Mouse (Mus musculus) neural tube, embryonic 12.5 days (tissue): ENCODE results near the gene Nags. TPM values are rescaled to one million over a fixed set of nuclear protein-coding genes. Genes with fewer than 3 reads are reported as not detected.
A peak's percentile ranks its signal among the peaks of the same experiment; 100 is the strongest.

Experiments used
- ATAC-seq: fragments of 200-750 bp; cut with Nextera tagmentation; 2 replicates; pipeline ENCODE4 v1.8.0; 2017; ENCODE audit warnings: low read depth, mild to moderate bottlenecking, moderate TSS enrichment, moderate library complexity; ENCODE audit not compliant: low FRiP score
- H3K27ac ChIP-seq: fragments of 300-500 bp; sonication (generic); 2 replicates; pipeline ENCODE4 v1.5.1; 2016
- H3K27me3 ChIP-seq: fragments of 300-500 bp; sonication (generic); replicated peaks from 2 replicates; pipeline ENCODE4 v1.6.1; 2016; ENCODE audit warnings: mild to moderate bottlenecking
- H3K36me3 ChIP-seq: fragments of 300-500 bp; sonication (generic); 2 replicates; pipeline ENCODE4 v1.6.1; 2016; ENCODE audit warnings: mild to moderate bottlenecking
- H3K4me1 ChIP-seq: fragments of 300-500 bp; sonication (generic); 2 replicates; pipeline ENCODE4 v1.6.1; 2016
- H3K4me2 ChIP-seq: fragments of 300-500 bp; sonication (generic); replicated peaks from 2 replicates; pipeline ENCODE4 v1.6.1; 2016; ENCODE audit warnings: mild to moderate bottlenecking
- H3K4me3 ChIP-seq: fragments of 300-500 bp; sonication (generic); 2 replicates; pipeline ENCODE4 v1.5.1; 2016
- H3K9ac ChIP-seq: fragments of 300-500 bp; sonication (generic); 2 replicates; pipeline ENCODE4 v1.6.1; 2016; ENCODE audit warnings: mild to moderate bottlenecking
- H3K9me3 ChIP-seq: fragments of 300-500 bp; sonication (generic); 2 replicates; pipeline ENCODE4 v1.6.1; 2016; ENCODE audit warnings: mild to moderate bottlenecking
- WGBS: fragments of 180-500 bp; shearing (Covaris S2); methylation state at CpG from one replicate; pipeline ENCODE4 v1.1.7; 2016; 5-methylcytosine and 5-hydroxymethylcytosine counted together
- polyA plus RNA-seq: library from polyadenylated mRNA; unstranded; fragments of >200 nt; fragmentation: Nextera tagmentation; extraction: Ambion mirVana; gene quantifications from 2 replicates; pipeline ENCODE4 v1.2.1, GENCODE M21; 2016

Gene Nags
- not detected in 2 replicates for polyA plus RNA-seq

DNA sequence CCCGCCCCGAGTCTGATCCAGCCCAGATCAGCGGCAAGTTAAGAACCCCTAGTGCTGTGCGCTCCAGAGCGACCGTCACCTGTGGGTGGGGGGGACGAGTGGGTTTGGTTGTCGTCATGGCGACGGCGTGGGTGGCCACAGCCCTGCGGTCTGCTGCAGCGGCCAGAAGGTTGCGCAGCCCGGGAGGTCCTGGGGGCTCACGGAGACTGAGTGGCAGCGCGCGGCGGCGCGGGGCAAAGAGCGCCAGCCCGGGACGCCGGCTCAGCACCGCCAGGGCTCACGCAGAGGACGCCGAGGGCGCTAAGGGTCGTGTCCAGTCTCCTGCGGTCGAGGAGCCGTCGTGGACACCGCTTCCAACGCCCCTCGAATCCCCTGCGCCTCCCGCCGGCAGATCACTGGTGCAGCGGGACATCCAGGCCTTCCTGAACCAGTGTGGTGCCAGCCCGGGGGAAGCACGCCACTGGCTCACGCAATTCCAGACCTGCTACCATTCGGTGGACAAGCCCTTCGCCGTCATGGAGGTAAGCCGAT is at the start of gene Nags:
Gene Nags (plus strand): TSS at position 43 of the 531 bp plus-strand sequence.
- no peak within 1 kb of the TSS for H3K27ac ChIP-seq
- peak within 1 kb of the TSS; percentile 51 for H3K4me2 ChIP-seq
- H3K36me3 ChIP-seq, result no peaks in the 10 kb centered on the region
- ATAC-seq, result no peak
- H3K27me3 ChIP-seq, result peaks cover 67% of the 10 kb centered on the region
- H3K4me3 ChIP-seq, result peak within 1 kb of the TSS; percentile 22; the same call in 1 of the 2 replicates
- 3% methylated on average over 50 of the region's 50 CpGs for WGBS
- H3K4me1 ChIP-seq, result peaks cover 15% of the 10 kb centered on the region; the same call in 1 of the 2 replicates
- no peaks in the 10 kb centered on the region for H3K9me3 ChIP-seq
- H3K9ac ChIP-seq, result 0 out of 2 replicates have a peak within 1 kb of the TSS, but pooled peaks have one; percentile 18

DNA sequence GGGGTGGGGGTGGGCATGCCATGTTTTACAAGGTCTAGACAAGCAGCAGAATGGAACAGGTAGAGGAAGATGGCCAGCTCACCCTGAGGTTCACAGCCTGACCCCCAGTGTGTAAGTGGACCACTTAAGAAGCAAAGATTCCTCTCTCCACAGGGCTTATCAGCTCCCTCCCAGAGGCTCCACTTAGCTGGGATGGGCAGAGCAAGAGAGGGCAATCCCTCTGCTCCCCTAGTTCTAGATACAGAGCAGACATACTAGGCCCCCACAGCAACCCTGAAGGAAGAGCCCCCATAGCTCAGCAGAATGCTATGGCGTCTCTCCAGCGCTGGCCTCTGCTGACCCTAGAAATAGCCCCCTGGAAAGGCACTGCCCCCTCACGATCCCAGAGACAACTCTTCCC is 49.6 kb upstream of the Nags start:
- Histone ChIP-seq H3K4me1 (0 out of 2 replicates have a peak, but pooled peaks cover 10% of the 10 kb centered on the region), H3K4me3 (no peak overlapping the region), H3K9me3 (no peaks in the 10 kb centered on the region), H3K36me3 (no peaks in the 10 kb centered on the region), H3K4me2 (no peak overlapping the region), H3K9ac (no peak overlapping the region), H3K27ac (no peak overlapping the region), H3K27me3 (peaks cover 10% of the 10 kb centered on the region)
- no peak for ATAC-seq
- 76% methylated on average over 3 of the region's 3 CpGs for WGBS

DNA sequence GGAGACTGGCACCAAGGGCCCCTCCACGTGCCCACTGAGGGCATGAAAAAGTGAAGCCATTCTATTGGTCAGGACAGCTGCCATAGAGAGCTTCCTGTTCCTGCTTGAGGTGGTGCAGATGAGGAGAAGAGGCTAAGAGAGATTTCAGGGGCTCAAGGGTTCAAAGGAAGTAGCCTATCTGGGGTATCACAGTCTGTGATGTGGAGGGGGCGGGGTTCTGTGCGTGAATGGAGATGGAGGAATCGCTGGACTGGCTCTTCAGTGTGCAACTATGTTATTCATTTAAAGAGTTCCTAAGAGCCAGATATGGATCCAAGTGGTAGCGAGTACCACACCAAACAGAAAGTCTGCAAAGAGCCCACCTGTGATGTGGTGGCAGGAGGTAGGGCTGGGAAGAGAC is 48.9 kb upstream of the Nags start:
- Histone ChIP-seq H3K4me1 (0 out of 2 replicates have a peak, but pooled peaks cover 10% of the 10 kb centered on the region), H3K9ac (no peak overlapping the region), H3K4me3 (no peak overlapping the region), H3K27me3 (peaks cover 16% of the 10 kb centered on the region), H3K4me2 (peak overlapping the region; percentile 48), H3K27ac (no peak overlapping the region), H3K36me3 (no peaks in the 10 kb centered on the region), H3K9me3 (no peaks in the 10 kb centered on the region)
- ATAC-seq, result no peak; the same call in 1 of the 2 replicates
- WGBS, result 81% methylated on average over 5 of the region's 5 CpGs

DNA sequence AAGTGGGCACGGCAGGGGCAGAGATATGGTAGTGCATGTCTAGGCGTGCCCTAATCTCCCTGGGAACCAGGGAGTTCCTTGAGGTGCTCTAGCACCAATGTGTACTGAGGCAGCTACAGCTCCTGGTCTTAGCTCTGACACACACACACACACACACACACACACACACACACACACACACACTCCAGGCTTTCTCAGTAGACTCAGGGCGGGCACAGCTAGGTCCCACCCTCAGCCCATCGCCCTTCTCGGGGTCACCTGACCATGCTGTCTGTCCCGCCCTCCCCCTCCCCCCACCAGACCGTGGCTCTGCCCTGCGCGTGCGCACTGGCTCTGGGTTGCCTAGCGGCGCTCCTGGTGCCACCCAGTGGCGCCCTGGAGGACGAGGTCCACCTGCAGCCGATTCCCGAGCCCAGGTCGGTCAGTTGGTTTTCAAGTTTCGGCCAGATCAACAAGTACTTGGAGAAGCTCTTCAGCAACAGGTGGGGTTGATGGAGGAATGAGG is 48.4 kb upstream of the Nags start:
- H3K9me3 ChIP-seq, result no peaks in the 10 kb centered on the region
- peaks cover 16% of the 10 kb centered on the region for H3K27me3 ChIP-seq
- 9% methylated on average over 18 of the region's 18 CpGs for WGBS
- no peaks in the 10 kb centered on the region for H3K36me3 ChIP-seq
- no peak overlapping the region for H3K4me3 ChIP-seq
- H3K4me1 ChIP-seq, result 0 out of 2 replicates have a peak, but pooled peaks cover 10% of the 10 kb centered on the region
- H3K27ac ChIP-seq, result no peak overlapping the region
- H3K9ac ChIP-seq, result no peak overlapping the region; the same call in 1 of the 2 replicates
- peak; percentile 78 for ATAC-seq
- peak overlapping the region; percentile 48 for H3K4me2 ChIP-seq

DNA sequence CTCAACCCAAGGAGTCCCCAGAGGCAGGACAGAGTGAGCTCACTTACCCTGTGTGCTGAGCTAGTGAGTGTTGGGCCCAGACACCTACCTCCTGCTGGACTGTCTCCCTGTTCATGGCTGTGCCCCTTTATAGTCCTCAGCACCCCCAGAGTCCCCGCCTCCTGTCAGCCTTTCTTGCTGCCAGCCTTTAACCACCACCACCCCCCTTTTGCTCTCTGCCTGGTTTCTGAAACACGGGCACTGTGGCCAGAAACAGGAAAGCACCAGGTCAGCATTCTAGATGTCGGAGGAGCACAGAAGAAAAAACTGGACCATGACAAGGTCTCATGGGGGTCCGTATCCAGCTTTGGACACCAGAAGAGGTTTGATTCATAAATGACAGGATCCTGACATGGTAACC is 44.1 kb upstream of the Nags start, which contains the start of gene Ppy:
Gene Ppy (minus strand): TSS at position 101 of the 400 bp plus-strand sequence.
- 0 out of 2 replicates have a peak, but pooled peaks cover 10% of the 10 kb centered on the region for H3K4me1 ChIP-seq
- H3K27ac ChIP-seq, result no peak within 1 kb of the TSS
- no peak within 1 kb of the TSS for H3K4me3 ChIP-seq
- peaks cover 50% of the 10 kb centered on the region for H3K27me3 ChIP-seq
- WGBS, result 80% methylated on average over 4 of the region's 4 CpGs
- ATAC-seq, result no peak
- no peaks in the 10 kb centered on the region for H3K9me3 ChIP-seq
- H3K36me3 ChIP-seq, result no peaks in the 10 kb centered on the region
- H3K9ac ChIP-seq, result 0 out of 2 replicates have a peak within 1 kb of the TSS, but pooled peaks have one; percentile 13
- H3K4me2 ChIP-seq, result 0 out of 2 replicates have a peak within 1 kb of the TSS, but pooled peaks have one; percentile 18

DNA sequence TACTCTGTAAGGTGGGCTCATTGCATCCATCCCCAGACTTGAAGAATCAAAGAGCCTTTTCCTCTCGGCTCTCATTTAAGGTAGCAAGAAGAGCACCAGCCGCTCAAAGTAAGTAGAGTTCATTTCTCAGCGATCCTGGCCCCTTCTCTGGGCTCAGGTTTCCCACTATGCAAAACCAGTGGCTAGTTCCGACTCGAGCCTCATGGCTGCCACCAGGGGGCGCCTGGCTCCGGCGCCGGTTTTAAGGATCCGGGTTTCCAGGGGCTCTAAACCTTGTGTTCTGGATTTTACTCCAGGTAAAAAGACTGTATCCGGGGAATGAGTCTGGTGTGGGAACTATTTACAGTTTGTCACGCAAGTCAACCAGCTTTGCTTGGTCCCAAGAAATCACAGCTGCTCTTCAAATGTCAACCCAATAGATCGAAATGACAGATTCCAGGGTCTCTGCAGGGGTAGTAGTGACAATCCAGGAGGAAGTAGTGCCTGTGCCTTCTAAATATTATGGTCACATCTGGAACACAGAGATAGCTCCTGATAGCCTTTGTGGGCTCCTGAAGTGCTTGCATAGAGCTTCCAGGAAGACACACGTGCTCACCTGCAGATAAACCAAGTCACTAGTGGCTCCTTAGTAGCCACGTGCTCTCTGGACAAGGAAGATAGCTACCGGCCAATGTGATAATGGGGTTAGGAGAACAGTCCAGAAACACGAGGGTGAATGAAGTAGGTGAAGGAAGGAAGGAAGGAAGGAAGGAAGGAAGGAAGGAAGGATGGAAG is 42.6 kb upstream of the Nags start:
- 19% methylated on average over 17 of the region's 17 CpGs for WGBS
- Histone ChIP-seq H3K27me3 (peaks cover 65% of the 10 kb centered on the region), H3K4me3 (no peak overlapping the region), H3K9me3 (no peaks in the 10 kb centered on the region), H3K36me3 (no peaks in the 10 kb centered on the region), H3K4me2 (peak overlapping the region; percentile 18; the same call in 1 of the 2 replicates), H3K9ac (no peak overlapping the region), H3K27ac (no peak overlapping the region), H3K4me1 (no peaks in the 10 kb centered on the region)
- no peak for ATAC-seq

DNA sequence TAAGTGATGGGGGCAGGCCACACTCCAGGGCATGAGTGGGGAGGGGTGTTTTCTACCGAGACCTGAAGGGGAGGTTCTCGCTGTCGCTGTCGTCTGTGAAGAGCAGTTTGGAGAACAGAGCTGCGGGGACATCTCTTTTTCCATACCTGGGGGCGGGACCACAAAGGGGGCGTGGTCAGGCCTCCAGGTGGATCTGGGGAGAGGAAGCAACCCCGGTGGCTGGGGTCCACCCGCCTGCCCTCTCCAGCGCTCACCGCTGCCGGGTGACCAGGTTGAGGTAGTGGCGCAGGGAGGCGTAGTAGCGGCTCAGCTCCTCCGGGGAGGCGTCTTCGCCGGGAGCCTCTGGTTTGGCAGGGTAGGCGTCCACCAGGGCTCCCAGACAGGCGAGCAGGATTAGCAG is 38.4 kb upstream of the Nags start:
- H3K27me3 ChIP-seq, result peaks cover 64% of the 10 kb centered on the region
- no peak overlapping the region for H3K4me3 ChIP-seq
- 0 out of 2 replicates have a peak overlapping the region, but pooled peaks have one; percentile 16 for H3K4me2 ChIP-seq
- no peak for ATAC-seq
- 6% methylated on average over 21 of the region's 21 CpGs for WGBS
- H3K9me3 ChIP-seq, result no peaks in the 10 kb centered on the region
- no peak overlapping the region for H3K27ac ChIP-seq
- no peak overlapping the region for H3K9ac ChIP-seq
- H3K36me3 ChIP-seq, result no peaks in the 10 kb centered on the region
- H3K4me1 ChIP-seq, result no peaks in the 10 kb centered on the region

DNA sequence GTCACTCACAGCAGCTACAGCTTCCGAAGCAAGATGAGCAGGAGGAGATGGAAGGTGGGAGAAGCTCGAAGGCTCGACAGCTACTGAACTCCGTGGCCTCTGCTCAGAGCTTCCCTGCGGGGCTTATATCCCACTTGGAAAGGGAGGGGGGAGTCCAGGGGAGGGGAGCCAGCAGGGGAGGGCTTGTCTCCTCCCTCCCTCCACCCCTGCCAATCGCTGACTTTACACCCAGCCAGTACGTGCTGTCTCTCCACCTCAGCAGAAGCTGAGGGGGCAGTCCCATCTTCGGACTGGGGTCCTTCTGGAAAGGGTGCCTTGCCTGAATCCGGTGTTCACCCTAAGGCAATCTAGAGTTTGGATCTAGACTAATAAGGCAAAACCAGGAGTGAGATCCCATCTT is 37.6 kb upstream of the Nags start, which contains the start of gene Pyy:
Gene Pyy (minus strand): TSS at position 101 of the 400 bp plus-strand sequence.
- 0 out of 2 replicates have a peak within 1 kb of the TSS, but pooled peaks have one; percentile 16 for H3K4me2 ChIP-seq

DNA sequence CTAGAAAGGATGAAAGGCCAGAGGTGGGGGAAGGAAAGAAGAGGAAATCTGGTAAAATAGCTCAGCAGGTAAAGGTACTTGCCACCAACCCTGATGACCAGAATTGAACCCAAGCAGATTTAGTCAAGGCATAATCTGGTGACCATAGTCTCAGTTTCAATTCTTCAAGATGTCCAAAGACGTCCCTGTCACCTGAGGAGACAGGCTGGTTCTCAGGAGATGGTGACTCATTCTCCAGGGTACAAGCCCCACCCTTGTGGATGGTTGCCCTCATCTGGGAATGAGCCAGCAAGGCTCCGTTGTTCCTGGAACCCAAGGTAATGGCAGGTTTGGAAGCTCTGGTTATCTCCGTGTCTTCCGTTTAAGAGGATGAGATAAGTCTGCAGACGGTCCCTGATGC is 33.7 kb upstream of the Nags start:
- peaks cover 30% of the 10 kb centered on the region for H3K27me3 ChIP-seq
- H3K9me3 ChIP-seq, result no peaks in the 10 kb centered on the region
- WGBS, result 85% methylated on average over 5 of the region's 5 CpGs
- H3K9ac ChIP-seq, result no peak overlapping the region
- H3K36me3 ChIP-seq, result no peaks in the 10 kb centered on the region
- H3K27ac ChIP-seq, result no peak overlapping the region
- H3K4me3 ChIP-seq, result no peak overlapping the region
- no peak for ATAC-seq
- H3K4me1 ChIP-seq, result no peaks in the 10 kb centered on the region
- H3K4me2 ChIP-seq, result no peak overlapping the region

More for the DNA sequence above, 37.6 kb upstream of the Nags start, which contains the start of gene Pyy:
- Histone ChIP-seq H3K4me3 (no peak within 1 kb of the TSS), H3K27ac (no peak within 1 kb of the TSS), H3K9me3 (no peaks in the 10 kb centered on the region), H3K36me3 (no peaks in the 10 kb centered on the region), H3K27me3 (peaks cover 64% of the 10 kb centered on the region), H3K9ac (no peak within 1 kb of the TSS), H3K4me1 (no peaks in the 10 kb centered on the region)
- 14% methylated on average over 9 of the region's 9 CpGs for WGBS
- ATAC-seq, result no peak

DNA sequence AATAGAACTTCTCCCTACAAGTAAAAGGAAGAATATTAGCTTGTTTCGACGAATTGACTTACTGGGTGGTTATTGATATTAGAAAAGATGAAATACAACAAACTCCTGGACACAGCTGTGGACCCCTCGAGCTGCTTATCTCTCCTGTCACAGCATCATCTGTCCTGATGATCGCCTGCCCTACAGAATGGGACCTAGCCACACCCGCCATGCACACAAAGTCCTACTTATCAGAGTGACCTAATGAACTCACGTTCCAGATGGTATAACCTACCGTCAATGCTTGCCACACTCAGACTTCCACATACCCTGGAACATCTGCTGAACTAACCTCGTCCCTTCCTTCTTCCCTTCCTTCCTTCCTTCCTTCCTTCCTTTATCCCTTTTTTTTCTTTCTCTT is 29.1 kb upstream of the Nags start:
- H3K36me3 ChIP-seq, result no peaks in the 10 kb centered on the region
- H3K4me3 ChIP-seq, result no peak overlapping the region
- H3K4me2 ChIP-seq, result no peak overlapping the region
- no peaks in the 10 kb centered on the region for H3K4me1 ChIP-seq
- peaks cover 4% of the 10 kb centered on the region; the same call in 1 of the 2 replicates for H3K27me3 ChIP-seq
- 84% methylated on average over 8 of the region's 8 CpGs for WGBS
- H3K9me3 ChIP-seq, result no peaks in the 10 kb centered on the region
- H3K9ac ChIP-seq, result no peak overlapping the region
- no peak for ATAC-seq
- H3K27ac ChIP-seq, result no peak overlapping the region

DNA sequence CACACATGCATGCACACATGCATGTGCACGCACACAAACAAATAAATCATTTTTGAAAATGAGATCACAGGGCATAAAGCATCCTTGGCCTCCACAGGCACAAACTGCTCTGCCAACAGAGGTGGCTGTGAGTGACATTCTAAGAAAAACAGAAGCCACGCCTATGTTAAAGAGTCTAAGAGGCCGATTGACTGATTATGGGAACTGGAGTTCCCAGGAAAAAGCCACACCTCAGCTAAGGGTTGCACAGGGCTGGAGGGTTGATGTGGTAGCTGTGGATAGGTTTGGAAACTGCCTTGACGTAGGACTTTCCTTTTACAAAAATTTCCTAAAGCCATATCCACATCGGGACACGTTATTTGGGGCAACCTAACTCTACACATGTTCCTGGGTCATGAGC is 27.9 kb upstream of the Nags start:
- H3K27ac ChIP-seq, result no peak overlapping the region
- ATAC-seq, result no peak
- H3K4me1 ChIP-seq, result no peaks in the 10 kb centered on the region
- no peak overlapping the region for H3K4me3 ChIP-seq
- no peak overlapping the region for H3K4me2 ChIP-seq
- no peaks in the 10 kb centered on the region for H3K36me3 ChIP-seq
- H3K9me3 ChIP-seq, result no peaks in the 10 kb centered on the region
- H3K9ac ChIP-seq, result no peak overlapping the region
- 85% methylated on average over 6 of the region's 6 CpGs for WGBS
- peaks cover 4% of the 10 kb centered on the region; the same call in 1 of the 2 replicates for H3K27me3 ChIP-seq

DNA sequence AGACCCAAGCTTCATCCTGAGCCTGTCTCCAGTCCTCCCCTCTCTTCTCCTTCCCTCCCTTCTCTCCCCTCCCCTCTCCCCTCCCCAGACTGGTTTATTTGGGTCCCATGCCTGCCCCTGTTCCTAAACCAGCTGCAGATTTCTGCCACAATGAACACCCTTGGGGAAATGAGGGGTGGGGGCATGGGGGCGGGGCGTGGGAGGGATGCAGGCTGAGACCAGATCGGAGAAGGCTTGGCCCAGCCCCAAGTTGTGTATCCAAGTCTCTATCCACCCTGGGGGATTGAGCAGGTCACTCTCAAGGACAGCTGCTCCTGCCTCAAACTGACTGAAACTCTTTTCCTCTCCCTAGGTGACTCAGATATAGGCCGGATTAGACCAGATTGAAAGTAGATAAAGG is 10.8 kb upstream of the Nags start:
- 26% methylated on average over 4 of the region's 4 CpGs for WGBS
- H3K9me3 ChIP-seq, result no peaks in the 10 kb centered on the region
- H3K4me1 ChIP-seq, result 0 out of 2 replicates have a peak, but pooled peaks cover 10% of the 10 kb centered on the region
- H3K9ac ChIP-seq, result no peak overlapping the region
- no peak overlapping the region for H3K27ac ChIP-seq
- no peak overlapping the region for H3K4me3 ChIP-seq
- ATAC-seq, result no peak
- 0 out of 2 replicates have a peak, but pooled peaks cover 13% of the 10 kb centered on the region for H3K27me3 ChIP-seq
- H3K4me2 ChIP-seq, result no peak overlapping the region
- H3K36me3 ChIP-seq, result no peaks in the 10 kb centered on the region
